Mouse (Mus musculus): ENCODE results near the gene Heg1.

Heg1 gene

GRCm38 (mm10) chr16:33705258-33705657 is 21.1 kb downstream of the Heg1 start:
- no peak for DNase-seq (ENCODE audit: low read depth, low spot score)

- DNase-seq (ENCODE audit: low read depth, low spot score), result no peak
These were observed 22.1 kb downstream of the Heg1 start for GRCm38 (mm10) chr16:33706111-33706890.

GRCm38 (mm10) chr16:33708031-33708430 is 23.9 kb downstream of the Heg1 start:
- DNase-seq (ENCODE audit: low read depth, low spot score), result no peak

GRCm38 (mm10) chr16:33708585-33709397 is 24.6 kb downstream of the Heg1 start:
- DNase-seq (ENCODE audit: low read depth, low spot score), result no peak

GRCm38 (mm10) chr16:33714271-33714670 is 30.1 kb downstream of the Heg1 start:
- DNase-seq (ENCODE audit: low read depth, low spot score), result no peak

- no peak for DNase-seq (ENCODE audit: low read depth, low spot score)
These were observed 39.1 kb downstream of the Heg1 start for GRCm38 (mm10) chr16:33723241-33723640.

GRCm38 (mm10) chr16:33723983-33724382 is 39.8 kb downstream of the Heg1 start:
- DNase-seq (ENCODE audit: low read depth, low spot score), result peak; percentile 27

- no peak for DNase-seq (ENCODE audit: low read depth, low spot score)
These were observed 42.1 kb downstream of the Heg1 start for GRCm38 (mm10) chr16:33726261-33726660.

- DNase-seq (ENCODE audit: low read depth, low spot score), result no peak
These were observed 42.7 kb downstream of the Heg1 start for GRCm38 (mm10) chr16:33726892-33727291.

- no peak for DNase-seq (ENCODE audit: low read depth, low spot score)
These were observed 44.3 kb downstream of the Heg1 start for GRCm38 (mm10) chr16:33728427-33728826.

- DNase-seq (ENCODE audit: low read depth, low spot score), result no peak
These were observed 47.1 kb downstream of the Heg1 start for GRCm38 (mm10) chr16:33731291-33731690.

GRCm38 (mm10) chr16:33732237-33732749 is 48.1 kb downstream of the Heg1 start:
- no peak for DNase-seq (ENCODE audit: low read depth, low spot score)

GRCm38 (mm10) chr16:33732846-33733580 is 48.8 kb downstream of the Heg1 start:
- DNase-seq (ENCODE audit: low read depth, low spot score), result no peak

GRCm38 (mm10) chr16:33733864-33734263 is 49.7 kb downstream of the Heg1 start:
- no peak for DNase-seq (ENCODE audit: low read depth, low spot score)

GRCm38 (mm10) chr16:33734545-33734944 is 50.4 kb downstream of the Heg1 start:
- no peak for DNase-seq (ENCODE audit: low read depth, low spot score)

GRCm38 (mm10) chr16:33735238-33735637 is 51.1 kb downstream of the Heg1 start:
- no peak for DNase-seq (ENCODE audit: low read depth, low spot score)

GRCm38 (mm10) chr16:33735791-33736190 is 51.6 kb downstream of the Heg1 start:
- DNase-seq (ENCODE audit: low read depth, low spot score), result no peak

- DNase-seq (ENCODE audit: low read depth, low spot score), result no peak
These were observed 52.6 kb downstream of the Heg1 start for GRCm38 (mm10) chr16:33736746-33737145.

GRCm38 (mm10) chr16:33738949-33739719 is 55.0 kb downstream of the Heg1 start:
- DNase-seq (ENCODE audit: low read depth, low spot score), result peak; percentile 99

- peak; percentile 93 for DNase-seq (ENCODE audit: low read depth, low spot score)
These were observed 55.6 kb downstream of the Heg1 start for GRCm38 (mm10) chr16:33739802-33740201.

GRCm38 (mm10) chr16:33740416-33740815 is 56.2 kb downstream of the Heg1 start:
- peak; percentile 7 for DNase-seq (ENCODE audit: low read depth, low spot score)
